Mouse (Mus musculus) G1E (cell line): ENCODE measurements at regions not wholly inside any gene's neighbourhood (a gene's known extent, or its start where the extent isn't known, plus 50 kb on each side); places are given as distances from the start of the nearest gene placed in this dataset.

Experiments
- CTCF ChIP-seq: IDR thresholded peaks from 2 replicates; pipeline ENCODE4 v1.5.1; 2012; ENCODE audit warnings: low read depth, low read length, inconsistent platforms, mixed read lengths
- TAL1 ChIP-seq: conservative IDR thresholded peaks from 2 replicates; pipeline ENCODE4 v1.6.1; 2012; ENCODE audit warnings: low read depth, low read length, inconsistent platforms, mixed read lengths

GRCm38 (mm10) chr14:102171775-102172174, 442.0 kb downstream of the Lmo7 start:
- TF ChIP-seq TAL1 (no peak), CTCF (no peak)
